Mouse (Mus musculus): Measurements from ENCODE around the gene St6galnac5.

DNA sequence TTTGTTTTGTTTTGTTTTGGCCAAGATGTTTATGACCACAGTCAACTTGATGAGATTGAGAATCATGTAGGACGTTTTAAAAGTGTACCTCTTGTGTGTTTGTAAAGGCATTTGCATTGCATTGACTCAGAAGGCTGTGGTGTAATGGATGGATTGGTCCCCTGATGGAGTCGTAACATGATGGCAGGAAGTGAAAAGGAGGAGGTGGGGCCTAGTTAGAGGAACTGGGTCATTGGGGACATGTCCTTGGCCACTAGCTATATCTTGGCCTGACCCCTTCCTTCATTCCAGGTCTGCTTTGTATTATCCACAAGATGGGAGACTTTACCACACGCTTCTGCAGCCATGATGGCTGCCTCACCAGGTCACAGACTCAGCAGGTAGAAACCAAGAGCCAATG lies 50.7 kb downstream of the St6galnac5 start:
- no peak for TF ChIP-seq EP300 (IDR thresholded peaks at IDR 0.05; ENCODE audit: insufficient read depth, low read depth, low read length)
- TF ChIP-seq CTCF (IDR thresholded peaks at IDR 0.05; ENCODE audit: low read depth, low read length): no peak

Data from ES-Bruce4 (cell line).